Mouse (Mus musculus) c-Kit-negative CD71-positive TER-119-positive erythroid progenitor cells, embryonic 14.5 days (primary cell): ENCODE measurements around the gene Prkag1.

ENCODE experiments used
- DNase-seq: peaks from one replicate; pipeline ENCODE4 v3.0.0-alpha.2; 2013; ENCODE audit warnings: low read depth, low spot score

Gene Prkag1

DNA sequence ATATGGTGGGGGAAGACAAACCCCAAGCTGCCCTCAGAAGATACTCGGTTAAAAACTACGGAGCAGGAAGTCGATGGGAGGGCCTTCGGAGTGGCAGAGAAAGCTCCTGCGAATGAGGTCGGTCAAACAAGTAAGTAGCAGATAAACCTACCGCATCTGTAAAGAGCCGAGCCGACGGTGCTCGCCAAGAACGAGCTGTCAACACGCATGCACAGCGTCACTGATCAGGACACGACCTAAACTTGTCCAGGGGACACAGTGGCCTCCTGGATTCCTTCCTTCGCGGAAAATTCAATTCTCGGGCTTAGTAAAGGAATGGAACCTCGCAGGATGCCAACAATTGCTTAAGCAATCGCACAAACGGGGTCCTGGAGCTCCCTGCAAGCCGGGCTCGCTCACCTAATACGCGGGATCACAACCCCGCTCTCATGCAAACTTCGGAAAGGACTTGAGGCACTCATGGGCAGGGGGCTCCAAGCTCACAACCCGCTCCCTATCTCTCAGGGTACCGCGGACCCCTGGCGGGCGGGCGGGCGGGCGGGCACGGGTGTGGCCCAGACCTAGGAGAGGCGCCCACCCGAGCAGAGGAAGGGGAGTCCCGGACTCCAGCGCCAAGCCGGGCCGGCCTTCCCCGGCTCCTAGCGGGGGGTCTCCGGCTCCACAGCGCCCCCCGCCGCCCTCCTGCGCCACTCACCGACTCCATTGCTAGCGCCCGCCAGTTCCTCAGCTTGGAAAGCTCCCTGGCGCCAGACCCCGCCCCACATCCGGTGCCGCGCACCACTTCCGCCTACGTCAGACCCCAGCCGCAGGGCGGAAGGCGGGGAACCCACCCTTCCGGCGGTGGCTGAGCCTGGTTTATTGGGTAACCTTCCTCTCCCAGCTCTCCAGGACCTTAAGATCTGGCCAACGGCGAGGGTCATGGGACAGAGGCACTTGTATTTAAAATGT is at the start of gene Prkag1:
Gene Prkag1 (minus strand): TSS at position 786 of the 948 bp plus-strand sequence.
- DNase-seq = peak; percentile 81

DNA sequence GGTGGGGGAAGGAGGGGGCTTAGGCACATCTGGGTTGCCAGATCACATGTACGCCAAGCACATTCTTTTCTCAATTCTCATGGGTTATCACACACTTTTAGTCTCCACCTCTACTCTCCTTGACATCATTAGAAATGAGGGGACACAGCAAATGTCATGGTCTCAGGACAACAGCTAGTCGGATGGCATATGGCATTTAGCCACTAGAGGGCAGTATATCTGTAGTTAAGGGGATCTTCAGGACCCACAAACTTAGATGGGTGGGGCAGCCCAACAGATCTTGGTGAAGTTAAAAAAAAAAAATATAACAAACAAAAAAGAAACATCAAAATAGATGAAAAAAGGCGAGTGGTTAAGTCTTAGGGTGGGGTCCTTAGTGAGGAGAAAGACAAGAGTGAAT is 46.0 kb upstream of the Prkag1 start:
- DNase-seq = peak; percentile 73

DNA sequence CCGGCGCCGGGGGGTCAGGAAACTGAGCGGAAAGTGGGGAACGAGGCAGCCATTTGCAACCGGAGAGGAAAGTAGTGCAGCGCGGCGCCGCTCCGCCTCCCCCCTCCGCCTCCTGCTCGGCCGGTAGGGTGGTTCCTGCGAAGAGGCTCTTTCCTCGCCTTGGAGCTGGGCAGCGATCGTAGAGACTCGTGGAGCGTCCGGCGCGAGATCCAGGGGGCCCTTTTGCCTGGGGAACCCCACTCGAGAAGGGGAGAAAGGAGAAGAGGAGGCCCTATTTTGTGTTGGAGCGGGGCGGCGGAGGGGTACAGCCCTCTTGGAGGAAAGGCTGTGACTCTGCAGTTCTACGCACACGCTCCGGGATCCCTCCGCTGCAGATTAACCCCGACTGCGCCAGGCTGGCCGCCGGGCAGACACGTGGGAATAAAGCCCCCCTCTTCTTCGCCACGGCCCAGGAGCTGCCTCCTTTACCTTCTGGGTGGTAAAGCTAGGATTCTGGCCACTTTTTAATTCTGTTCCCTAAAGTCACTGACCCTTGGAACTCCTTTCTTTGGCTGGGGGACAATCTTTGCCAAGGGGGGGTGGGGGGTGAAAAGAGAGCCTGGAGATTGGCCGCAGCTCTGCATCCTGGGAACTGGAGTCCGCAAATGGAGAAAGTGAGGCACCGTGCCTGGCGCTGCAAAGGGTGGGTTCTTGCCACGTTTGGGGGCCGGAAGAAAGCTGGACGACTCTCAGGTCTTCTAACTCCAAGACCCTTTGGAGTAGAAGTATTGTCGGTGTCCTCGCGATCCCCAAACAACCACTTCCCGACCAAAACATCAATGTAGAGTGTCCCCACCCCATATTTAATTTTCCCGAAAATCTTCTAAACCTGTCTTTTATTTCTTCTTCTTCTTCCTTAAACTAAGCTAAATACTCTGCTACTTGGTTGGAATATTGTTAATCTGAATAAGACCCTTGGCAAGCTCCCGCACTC is 40.9 kb upstream of the Prkag1 start:
- peak; percentile 88 for DNase-seq

DNA sequence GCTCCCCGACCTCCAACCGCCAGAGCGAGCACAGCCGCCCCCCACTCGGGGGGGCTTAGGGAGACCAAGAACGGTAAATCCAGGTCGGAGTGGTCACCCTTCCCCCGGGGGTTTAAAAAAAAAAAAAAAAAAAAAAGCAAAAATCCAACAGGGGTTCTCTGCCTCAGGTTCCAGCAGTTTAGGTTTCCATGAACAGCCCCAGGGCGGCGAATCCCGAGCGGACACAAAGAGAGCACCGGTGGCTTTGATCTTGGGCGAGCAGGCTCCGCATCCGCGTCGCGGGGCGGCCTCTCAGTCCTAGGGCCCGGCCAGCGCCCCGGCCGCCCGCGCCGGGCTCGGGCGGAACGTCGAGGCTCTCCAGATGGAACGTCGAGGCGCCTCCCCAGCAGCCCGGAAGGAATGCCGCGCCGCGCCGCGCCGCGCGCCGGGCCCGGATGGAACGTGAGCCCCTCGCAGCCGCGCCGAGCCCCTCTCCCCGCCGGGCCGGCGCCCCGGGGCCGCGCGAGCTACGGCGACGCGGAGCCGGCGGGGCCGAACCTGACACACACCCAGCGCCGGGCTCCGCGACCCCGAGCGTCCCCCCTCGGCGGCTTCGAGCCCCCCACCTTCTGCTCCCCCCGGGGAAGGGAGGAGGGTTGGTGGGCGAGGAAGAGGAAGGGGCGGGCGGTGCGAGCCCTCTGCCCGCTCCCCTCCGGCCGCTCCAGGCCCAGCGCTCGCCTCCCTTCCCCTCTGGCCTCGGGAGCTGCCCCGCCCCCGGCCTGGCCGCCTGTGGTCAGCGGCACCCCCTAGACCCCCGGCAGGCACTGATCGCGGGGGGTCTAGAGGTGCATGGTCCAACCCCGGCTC is 40.0 kb upstream of the Prkag1 start, which contains the start of gene Kmt2d:
Gene Kmt2d (minus strand): TSS at position 135 of the 846 bp plus-strand sequence.
- DNase-seq = peak; percentile 51

DNA sequence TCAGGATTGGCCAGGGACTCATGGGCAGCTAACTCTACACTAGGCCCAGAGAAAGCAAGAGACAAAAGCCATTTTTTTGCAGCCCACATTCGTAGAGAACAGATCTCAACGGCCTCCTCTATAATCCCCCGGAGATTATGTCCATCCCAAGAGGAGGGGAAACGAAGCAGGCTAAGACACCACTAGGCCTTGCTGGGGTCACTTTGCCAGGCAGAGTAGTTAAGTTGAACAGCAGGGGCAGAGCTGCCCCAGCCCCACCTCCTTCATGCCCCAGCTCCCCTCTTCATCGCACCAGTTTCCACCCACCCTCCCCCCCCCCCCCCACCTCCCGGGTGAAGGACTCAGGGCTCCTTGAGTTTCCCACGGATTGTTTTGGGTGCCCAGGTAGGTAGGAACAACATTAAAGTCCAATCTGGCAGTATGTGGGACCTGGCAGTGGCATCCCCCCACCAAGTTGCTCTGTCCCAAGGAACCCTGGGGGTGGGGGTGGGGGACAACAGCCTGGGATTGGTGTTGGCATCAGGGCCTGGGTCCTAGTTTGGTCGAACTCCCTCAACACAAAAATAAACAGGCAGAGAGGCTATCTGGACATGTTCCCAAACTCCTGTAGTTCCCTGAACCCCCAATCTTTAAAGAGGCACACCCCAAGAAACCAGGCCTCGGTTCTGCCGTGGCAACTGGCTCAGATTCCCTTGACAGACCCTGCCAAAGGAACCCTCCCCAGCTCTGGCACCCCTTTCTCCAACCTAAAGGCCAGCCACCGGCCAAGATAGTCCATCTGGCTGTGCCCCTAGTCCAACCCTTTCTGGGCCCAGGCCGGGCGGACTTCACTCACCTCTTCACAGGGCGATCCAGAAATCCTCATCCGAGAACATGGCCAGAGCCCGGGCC is 39.1 kb upstream of the Prkag1 start:
- DNase-seq = no peak

DNA sequence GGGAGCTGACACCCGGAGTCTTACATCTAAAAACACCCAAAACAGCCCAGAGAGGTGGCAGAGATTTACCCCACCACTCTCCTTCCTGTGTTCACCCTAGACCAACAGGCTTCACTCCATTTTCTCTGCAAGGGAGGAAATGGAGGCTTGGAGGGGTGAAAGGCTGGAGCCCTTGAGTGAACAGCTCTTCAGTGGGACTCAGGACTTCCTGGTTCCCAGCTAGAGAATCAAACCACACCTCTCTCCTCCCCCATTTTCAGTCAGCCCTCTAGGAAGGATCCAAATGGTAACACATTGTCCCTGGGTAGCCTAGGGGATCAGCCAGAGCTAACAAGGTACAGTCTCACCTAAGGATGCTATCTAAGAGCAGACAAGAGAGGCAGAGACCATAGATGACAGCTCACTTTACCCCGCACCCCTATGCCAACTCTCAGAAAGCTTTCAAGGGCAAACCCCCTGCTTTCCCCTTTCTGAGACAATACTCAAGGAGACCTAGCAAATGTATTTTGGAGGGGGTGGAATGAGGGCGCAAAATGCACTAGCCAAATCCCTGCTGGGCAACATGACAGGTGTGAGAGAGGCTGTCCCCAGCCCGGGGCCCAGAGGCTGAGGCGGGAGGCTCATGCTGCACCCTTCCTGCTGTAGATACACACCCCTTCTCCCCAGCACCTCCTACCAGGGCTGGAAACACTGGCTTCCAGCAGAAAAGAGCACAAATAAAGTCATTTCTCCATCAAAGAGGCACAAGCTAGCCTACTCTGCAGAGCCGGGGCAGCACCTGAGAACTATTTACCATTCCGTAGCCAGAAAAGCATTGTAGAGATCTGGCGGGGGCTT is 38.2 kb upstream of the Prkag1 start:
- no peak for DNase-seq

DNA sequence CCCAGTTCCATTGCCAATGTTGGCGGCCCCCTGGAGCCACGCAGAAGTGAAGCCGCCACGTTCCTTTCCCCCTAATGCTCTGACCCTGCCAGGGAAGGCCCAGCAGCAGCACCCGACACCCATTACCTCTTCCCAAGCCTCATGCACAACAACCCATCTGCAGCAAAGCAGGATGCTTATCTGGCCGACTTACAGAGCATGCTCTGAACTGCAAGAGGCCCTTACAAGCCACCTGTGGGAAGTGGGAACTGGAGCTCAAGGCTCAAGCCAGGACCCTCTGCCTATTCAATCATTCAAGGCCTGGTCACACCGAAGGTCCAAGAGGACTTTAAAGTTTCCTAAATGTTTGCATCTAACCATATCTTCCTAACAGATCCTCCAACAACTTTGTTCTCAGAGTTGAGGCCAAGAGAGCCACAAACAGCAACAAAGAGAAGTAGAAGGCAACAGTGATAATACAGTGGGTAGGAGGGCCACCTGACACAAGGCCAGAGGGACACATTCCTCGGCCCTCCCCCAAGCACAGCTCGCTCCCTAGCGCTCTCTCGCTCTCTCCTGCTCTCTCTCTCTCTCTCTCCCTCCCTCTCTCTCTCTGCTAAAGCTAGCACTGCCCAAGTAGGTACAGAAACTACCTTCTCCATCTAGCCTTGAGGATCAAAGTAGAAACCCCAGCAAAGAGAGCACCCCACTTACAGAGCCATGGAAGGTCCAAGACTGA is 37.2 kb upstream of the Prkag1 start:
- no peak for DNase-seq

DNA sequence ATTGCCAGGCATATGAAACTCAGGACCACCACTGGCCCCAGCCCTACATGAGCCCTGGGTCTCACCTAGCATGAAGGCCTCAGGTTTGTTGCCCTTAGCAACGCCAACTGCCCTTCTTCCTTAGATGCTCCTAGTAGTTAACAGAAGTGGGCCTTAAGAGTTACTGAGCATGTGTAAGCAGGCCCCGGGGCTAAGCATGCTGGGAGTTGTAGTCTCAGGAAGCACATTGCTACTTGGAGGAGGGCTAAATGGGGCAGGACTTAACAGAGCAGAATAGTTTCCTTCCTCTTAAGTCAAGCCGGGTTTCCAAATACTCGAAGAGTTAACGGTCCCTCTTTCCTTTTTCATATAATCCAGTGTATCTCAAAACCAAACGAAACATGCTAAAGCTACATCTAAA is 36.0 kb upstream of the Prkag1 start:
- no peak for DNase-seq

DNA sequence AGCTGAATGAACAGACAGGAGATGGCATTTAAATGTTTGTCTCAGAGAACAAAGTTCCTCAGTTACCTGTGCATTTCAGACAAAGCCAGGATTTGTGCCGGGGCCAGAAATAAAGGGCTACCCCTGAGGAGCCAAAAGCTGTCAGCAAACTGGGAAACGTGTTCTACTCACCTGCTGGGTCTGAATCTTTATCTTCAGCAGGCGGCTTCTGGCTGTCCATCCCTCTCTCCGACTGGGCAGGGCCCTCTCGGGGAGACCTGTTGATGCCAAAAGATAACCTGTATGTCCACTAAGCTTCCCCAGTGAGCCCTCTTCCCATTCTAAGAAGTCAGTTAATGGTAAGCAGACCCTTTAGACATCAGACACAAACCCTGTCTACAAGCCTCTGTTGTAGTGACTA is 35.2 kb upstream of the Prkag1 start:
- no peak for DNase-seq

DNA sequence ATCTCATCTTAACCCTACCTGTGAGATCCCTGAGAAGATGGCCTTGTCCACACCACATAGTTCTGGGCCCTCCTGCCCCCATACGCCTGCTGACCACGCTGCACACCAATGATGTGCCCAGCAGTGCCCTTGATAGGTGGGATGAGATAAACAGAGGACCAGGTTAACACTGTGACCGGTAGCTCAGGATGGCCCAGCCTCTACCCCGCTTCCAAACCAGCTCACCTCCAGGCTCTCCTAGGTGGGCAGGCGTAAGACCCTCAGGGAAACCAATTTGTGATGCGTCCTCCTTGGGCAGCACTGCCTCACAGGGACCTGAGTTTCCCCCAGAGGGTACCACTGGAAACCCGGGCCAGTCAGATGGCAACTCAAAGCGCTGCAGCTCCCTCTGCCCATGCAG is 34.5 kb upstream of the Prkag1 start:
- DNase-seq = no peak

DNA sequence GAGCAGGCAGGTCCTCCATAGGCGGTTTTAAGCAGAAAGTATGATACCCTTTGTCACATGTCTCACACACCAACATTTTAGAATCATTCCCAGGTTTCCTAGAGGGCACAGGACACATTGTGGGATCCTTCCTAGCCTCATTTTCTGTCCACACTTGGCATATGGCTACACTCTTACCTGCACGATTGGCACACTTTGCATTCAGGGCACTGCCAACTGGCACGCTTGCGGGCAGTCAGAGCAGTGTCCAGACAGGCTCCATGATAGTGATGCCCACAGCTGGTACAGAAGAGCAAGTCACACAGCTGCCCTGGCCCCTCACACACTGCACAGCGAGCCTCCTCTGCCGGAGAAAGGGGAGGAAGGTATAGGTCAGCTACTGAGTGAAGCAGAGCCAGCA is 33.6 kb upstream of the Prkag1 start:
- DNase-seq = no peak

DNA sequence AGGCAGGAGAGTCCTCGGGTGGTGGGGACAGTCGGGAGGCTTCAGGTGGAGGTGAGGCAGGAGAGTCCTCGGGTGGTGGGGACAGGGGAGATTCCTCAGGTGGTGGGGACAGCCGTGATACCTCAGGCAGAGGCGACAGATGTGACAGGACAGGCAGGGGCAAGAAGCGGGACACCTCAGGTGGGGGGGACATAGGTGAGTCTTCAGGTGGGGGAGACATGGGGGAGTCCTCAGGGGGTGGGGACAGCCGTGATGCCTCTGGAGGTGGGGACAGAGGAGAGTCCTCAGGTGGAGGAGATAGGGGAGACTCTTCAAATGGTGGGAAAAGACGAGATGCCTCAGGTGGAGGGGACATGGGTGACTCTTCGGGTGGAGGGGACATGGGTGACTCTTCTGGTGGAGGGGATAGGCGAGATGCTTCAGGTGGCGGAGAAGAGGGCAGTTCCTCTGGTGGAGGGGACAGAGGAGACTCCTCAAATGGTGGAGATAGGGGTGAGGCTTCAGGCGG is 32.2 kb upstream of the Prkag1 start:
- DNase-seq = no peak

DNA sequence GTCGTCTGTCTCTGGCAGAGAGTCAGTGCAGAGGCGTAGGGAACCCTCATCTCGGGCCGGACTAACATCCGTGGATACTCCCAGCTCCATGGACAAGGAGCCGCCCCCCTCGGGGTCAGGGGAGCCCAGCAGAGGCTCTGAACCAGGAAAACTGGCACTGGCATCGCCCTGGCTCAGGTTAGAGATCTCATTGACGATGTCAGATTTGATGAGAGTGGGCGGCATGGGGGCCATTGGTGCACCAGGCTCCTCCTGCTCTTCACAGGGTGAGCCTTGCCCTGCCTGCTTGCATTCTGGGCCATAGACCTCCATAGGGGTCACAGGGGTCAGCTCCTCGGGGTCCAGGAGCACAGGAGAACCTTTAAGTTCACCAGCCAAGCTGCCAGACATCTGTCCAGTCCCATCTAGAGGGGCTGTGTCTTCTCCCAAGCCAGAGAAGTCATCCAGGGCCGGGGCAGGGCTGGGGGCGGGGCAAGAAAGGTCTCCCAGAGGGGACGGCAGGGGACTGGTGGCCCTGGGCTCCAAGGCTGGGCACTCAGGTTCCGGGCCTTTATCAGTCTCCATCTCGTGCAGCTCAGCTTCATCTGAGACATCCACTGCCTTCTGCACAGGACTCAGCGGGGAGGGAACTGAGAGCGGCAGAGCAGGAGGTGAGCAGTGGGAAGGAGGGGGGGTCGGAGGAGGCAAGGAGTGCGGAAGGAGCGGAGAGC is 30.5 kb upstream of the Prkag1 start:
- no peak for DNase-seq

DNA sequence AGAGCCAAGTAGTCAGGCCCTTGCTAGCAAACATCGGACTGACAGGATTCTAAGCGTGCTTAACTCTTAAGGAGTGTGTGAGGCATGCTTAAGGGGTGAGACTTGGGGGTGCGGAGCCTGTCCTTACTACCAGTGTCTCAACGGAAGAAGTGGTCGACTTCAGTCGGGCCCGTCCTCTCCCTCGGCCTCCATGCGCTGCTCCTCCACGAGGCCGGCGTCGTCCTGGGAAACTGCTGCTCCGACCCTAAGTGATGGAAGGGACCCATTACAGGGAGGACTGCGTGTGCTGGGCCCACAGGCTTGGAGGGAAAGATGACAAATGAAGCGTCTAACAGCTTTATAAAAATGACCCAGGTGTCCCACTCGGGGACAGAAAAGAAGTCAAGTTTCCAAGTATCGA is 29.6 kb upstream of the Prkag1 start:
- DNase-seq = no peak

DNA sequence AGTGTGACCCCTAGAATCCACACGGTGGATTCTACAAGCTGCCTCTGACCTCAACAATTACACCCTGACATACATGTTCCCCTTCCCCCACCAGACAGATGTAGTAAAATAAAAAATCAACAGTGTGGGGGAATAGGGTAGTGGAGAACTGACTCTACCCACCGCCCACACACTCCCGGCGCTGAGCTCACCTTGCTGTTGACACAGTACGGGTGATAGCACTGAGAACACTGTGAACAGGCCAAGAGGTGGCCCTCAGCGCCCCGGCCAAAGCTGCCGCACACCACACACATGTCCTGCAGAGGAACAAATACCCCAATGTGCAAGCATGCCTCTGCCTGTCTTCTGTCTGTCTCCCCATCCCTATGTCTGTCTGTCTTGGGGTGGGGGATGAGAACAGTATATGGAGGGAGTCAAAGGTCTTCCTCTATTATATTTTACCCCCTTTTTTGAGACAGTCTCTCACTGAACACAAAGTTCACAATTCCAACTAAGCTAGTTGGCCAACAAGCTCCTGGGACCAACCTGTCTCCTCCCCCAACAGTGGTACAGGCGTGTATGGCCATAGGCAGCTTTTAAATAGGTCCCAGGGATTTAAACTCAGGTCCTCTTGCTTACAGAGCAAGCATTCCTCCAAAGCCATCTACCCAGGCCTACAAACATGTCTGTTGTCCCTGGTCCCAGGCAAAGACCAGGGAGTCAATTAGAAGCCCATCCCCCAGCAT is 28.2 kb upstream of the Prkag1 start:
- no peak for DNase-seq

DNA sequence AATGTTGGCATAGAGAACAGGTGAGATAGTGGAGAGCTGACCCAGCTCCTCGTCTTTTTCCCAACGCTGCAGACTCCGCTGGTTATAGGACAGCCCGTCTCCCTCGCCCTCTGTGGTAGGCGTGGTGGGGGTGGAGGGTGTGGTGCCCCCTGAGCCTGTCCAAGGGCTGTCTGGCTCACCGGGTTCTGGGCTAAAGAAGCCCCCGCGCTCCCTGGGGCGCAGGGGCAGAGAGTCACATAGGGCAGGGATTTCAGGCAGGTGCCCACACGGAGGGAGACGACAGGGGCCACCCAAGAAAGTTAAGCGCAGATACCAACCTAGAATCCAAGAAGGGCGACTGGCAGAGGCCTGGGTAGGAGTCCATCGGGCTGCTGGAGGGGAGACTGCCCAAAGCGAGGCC is 22.9 kb upstream of the Prkag1 start:
- no peak for DNase-seq
